Mouse (Mus musculus): Measurements from ENCODE around the gene AI837181. TPM values are rescaled to one million over a fixed set of nuclear protein-coding genes. Genes with fewer than 3 reads are reported as not detected.

The AI837181 gene
- polyA plus RNA-seq, 1 experiment from 2014 or later = 34.2 TPM

- Histone ChIP-seq H3K27me3 (replicated peaks; ENCODE audit: control insufficient read depth, insufficient read depth, low read length) (no peaks in the 10 kb centered on the region), H3K4me3 (ENCODE audit: low read depth, low read length) (peak overlapping the region; percentile 54), H3K36me3 (ENCODE audit: control insufficient read depth, insufficient read depth) (peaks cover 8% of the 10 kb centered on the region; the same call in 1 of the 2 replicates), H3K9me3 (ENCODE audit: control insufficient read depth) (no peaks in the 10 kb centered on the region), H3K4me1 (replicated peaks; ENCODE audit: control insufficient read depth, insufficient read depth, low read length) (no peaks in the 10 kb centered on the region), H3K4me2 (replicated peaks; ENCODE audit: low read depth) (peak overlapping the region; percentile 93), H3K27ac (ENCODE audit: low read depth, low read length) (peak overlapping the region; percentile 74), H3K9ac (ENCODE audit: low read depth, low read length) (peak overlapping the region; percentile 75)
- no peak for TF ChIP-seq CTCF (IDR thresholded peaks at IDR 0.05; ENCODE audit: low read depth)
- no peak for ATAC-seq
- 32% methylated on average over 12 of the region's 13 CpGs for WGBS
These were observed 50.2 kb downstream of the AI837181 start for GRCm38 (mm10) chr19:5475069-5475714.

Other genes starting within 250 kb of the AI837181 start
- gene Pacs1, start 152.0 kb upstream of the AI837181 start, polyA plus RNA-seq (2015; fragmentation: Nextera tagmentation; extraction: Ambion mirVana) = 6.2 and 6.6 TPM in 2 replicates
- 160 and 172 TPM in 2 replicates for gene Sf3b2, start 129.7 kb upstream of the AI837181 start, polyA plus RNA-seq (2015; fragmentation: Nextera tagmentation; extraction: Ambion mirVana)
- gene Gal3st3, start 126.8 kb upstream of the AI837181 start, polyA plus RNA-seq (2015; fragmentation: Nextera tagmentation; extraction: Ambion mirVana) = 0.55 and 0.67 TPM in 2 replicates
- not detected in 2 replicates for gene Catsper1, start 89.4 kb upstream of the AI837181 start, polyA plus RNA-seq (2015; fragmentation: Nextera tagmentation; extraction: Ambion mirVana)
- 624 and 632 TPM in 2 replicates for gene Cst6, start 75.6 kb upstream of the AI837181 start, polyA plus RNA-seq (2015; fragmentation: Nextera tagmentation; extraction: Ambion mirVana)
- gene Eif1ad, start 58.4 kb upstream of the AI837181 start, polyA plus RNA-seq (2015; fragmentation: Nextera tagmentation; extraction: Ambion mirVana) = 81.2 and 88.1 TPM in 2 replicates
- 309 and 329 TPM in 2 replicates for gene Banf1, start 58.0 kb upstream of the AI837181 start, polyA plus RNA-seq (2015; fragmentation: Nextera tagmentation; extraction: Ambion mirVana)
- gene Sart1, start 36.4 kb upstream of the AI837181 start, polyA plus RNA-seq (2015; fragmentation: Nextera tagmentation; extraction: Ambion mirVana) = 53.7 and 63.0 TPM in 2 replicates
- gene Tsga10ip, start 22.6 kb upstream of the AI837181 start, polyA plus RNA-seq (2015; fragmentation: Nextera tagmentation; extraction: Ambion mirVana) = 0.27 and 0.59 TPM in 2 replicates
- 136 and 137 TPM in 2 replicates for gene Drap1, start 165 bp upstream of the AI837181 start, polyA plus RNA-seq (2015; fragmentation: Nextera tagmentation; extraction: Ambion mirVana)
- not detected in 2 replicates for gene Fosl1, start 22.4 kb downstream of the AI837181 start, polyA plus RNA-seq (2015; fragmentation: Nextera tagmentation; extraction: Ambion mirVana)
- gene Ccdc85b, start 32.8 kb downstream of the AI837181 start, polyA plus RNA-seq (2015; fragmentation: Nextera tagmentation; extraction: Ambion mirVana) = 7.3 and 7.5 TPM in 2 replicates
- gene Fibp, start 35.5 kb downstream of the AI837181 start, polyA plus RNA-seq (2015; fragmentation: Nextera tagmentation; extraction: Ambion mirVana) = 116 and 130 TPM in 2 replicates
- gene Ctsw, start 43.4 kb downstream of the AI837181 start, polyA plus RNA-seq (2015; fragmentation: Nextera tagmentation; extraction: Ambion mirVana) = 0.85 and 0.92 TPM in 2 replicates
- 39.4 and 40.7 TPM in 2 replicates for gene Efemp2, start 48.8 kb downstream of the AI837181 start, polyA plus RNA-seq (2015; fragmentation: Nextera tagmentation; extraction: Ambion mirVana)
- 12.4 and 14.4 TPM in 2 replicates for gene Mus81, start 63.3 kb downstream of the AI837181 start, polyA plus RNA-seq (2015; fragmentation: Nextera tagmentation; extraction: Ambion mirVana)
- 1,685 and 1,786 TPM in 2 replicates for gene Cfl1, start 65.3 kb downstream of the AI837181 start, polyA plus RNA-seq (2015; fragmentation: Nextera tagmentation; extraction: Ambion mirVana)
- not detected in 2 replicates for gene 1700020D05Rik, start 78.6 kb downstream of the AI837181 start, polyA plus RNA-seq (2015; fragmentation: Nextera tagmentation; extraction: Ambion mirVana)
- 3.8 and 4.5 TPM in 2 replicates for gene Snx32, start 85.4 kb downstream of the AI837181 start, polyA plus RNA-seq (2015; fragmentation: Nextera tagmentation; extraction: Ambion mirVana)
- 19.2 and 24.1 TPM in 2 replicates for gene Ovol1, start 135.5 kb downstream of the AI837181 start, polyA plus RNA-seq (2015; fragmentation: Nextera tagmentation; extraction: Ambion mirVana)
- 13.0 and 15.9 TPM in 2 replicates for gene Ap5b1, start 142.9 kb downstream of the AI837181 start, polyA plus RNA-seq (2015; fragmentation: Nextera tagmentation; extraction: Ambion mirVana)
- gene Rnaseh2c, start 176.7 kb downstream of the AI837181 start, polyA plus RNA-seq (2015; fragmentation: Nextera tagmentation; extraction: Ambion mirVana) = 73.8 and 81.0 TPM in 2 replicates
- 37.4 and 38.6 TPM in 2 replicates for gene Kat5, start 185.1 kb downstream of the AI837181 start, polyA plus RNA-seq (2015; fragmentation: Nextera tagmentation; extraction: Ambion mirVana)
- 28.4 and 31.9 TPM in 2 replicates for gene Rela, start 212.3 kb downstream of the AI837181 start, polyA plus RNA-seq (2015; fragmentation: Nextera tagmentation; extraction: Ambion mirVana)
- 8.2 and 9.8 TPM in 2 replicates for gene Sipa1, start 238.6 kb downstream of the AI837181 start, polyA plus RNA-seq (2015; fragmentation: Nextera tagmentation; extraction: Ambion mirVana)

Measured in intestine, postnatal 0 days (tissue).